Mouse (Mus musculus): ENCODE measurements around the gene Slc5a2. TPM values are rescaled to one million over a fixed set of nuclear protein-coding genes. Genes with fewer than 3 reads are reported as not detected.

The Slc5a2 gene
- total and polyA plus RNA-seq, 3 experiments = 0.21 TPM; not detected in 2

GRCm38 (mm10) chr7:128220936-128221335, 44.5 kb upstream of the Slc5a2 start:
- peaks cover 8% of the 10 kb centered on the region for H3K27me3 ChIP-seq (replicated peaks)
- in situ Hi-C loops (cut with MboI; ENCODE audit: low pct_ligation_motif_present, low pct_unique_long_range_greater_than_20kb, low sequenced_read_pairs) = no loop called here
- H3K9me3 ChIP-seq (replicated peaks; ENCODE audit: low read length) = peaks cover 4% of the 10 kb centered on the region
- no peak overlapping the region for H3K4me2 ChIP-seq (ENCODE audit: insufficient read depth, low read depth, poor library complexity, severe bottlenecking)
- H3K79me2 ChIP-seq (replicated peaks; ENCODE audit: control insufficient read depth, extremely low read depth, insufficient read depth, poor library complexity, severe bottlenecking) = no peaks in the 10 kb centered on the region
- no peak overlapping the region for H3K27ac ChIP-seq (ENCODE audit: insufficient read depth, low read depth)
- TF ChIP-seq CTCF (conservative IDR thresholded peaks at IDR 0.05 in 1 of 2, IDR thresholded peaks at IDR 0.05 in 1 of 2; ENCODE audit: low read depth in 2 of 2, low read length in 2 of 2) (no peak), TBP (conservative IDR thresholded peaks at IDR 0.05; ENCODE audit: low read depth, low read length) (no peak), PAX5 (IDR thresholded peaks at IDR 0.05; ENCODE audit: low read length) (no peak), MAFK (IDR thresholded peaks at IDR 0.05; ENCODE audit: insufficient replicate concordance, low read length) (no peak), HCFC1 (IDR thresholded peaks at IDR 0.05; ENCODE audit: low read depth, low read length) (no peak), NELFE (IDR thresholded peaks at IDR 0.05; ENCODE audit: low read depth, low read length) (no peak), UBTF (IDR thresholded peaks at IDR 0.05; ENCODE audit: low read depth, low read length) (no peak), BHLHE40 (IDR thresholded peaks at IDR 0.05; ENCODE audit: low read depth, low read length) (no peak), ETS1 (conservative IDR thresholded peaks at IDR 0.05; ENCODE audit: low read depth, low read length) (no peak), ELF1 (IDR thresholded peaks at IDR 0.05; ENCODE audit: low read depth, low read length) (no peak), EP300 (IDR thresholded peaks at IDR 0.05; ENCODE audit: low read length) (no peak), SMC3 (IDR thresholded peaks at IDR 0.05; ENCODE audit: low read depth, low read length) (no peak), ZNF384 (IDR thresholded peaks at IDR 0.05; ENCODE audit: low read depth, low read length) (no peak)
- no peak for DNase-seq (ENCODE audit: extremely low read depth)
- H3K4me1 ChIP-seq (ENCODE audit: control insufficient read depth in 1 of 2, insufficient read depth in 2 of 2) = 0 out of 4 replicates have a peak, but pooled peaks cover 0 to under 1% of the 10 kb centered on the region in 2 experiments
- no peak overlapping the region for H3K9ac ChIP-seq (ENCODE audit: insufficient read depth, low read depth)
- H3K4me3 ChIP-seq (replicated peaks in 1 of 3; ENCODE audit: low read depth in 2 of 3, low read length in 2 of 3, poor library complexity in 1 of 3) = no peak overlapping the region
- H3K36me3 ChIP-seq (replicated peaks in 1 of 2; ENCODE audit: control insufficient read depth in 1 of 2, insufficient read depth in 1 of 2, low read length in 1 of 2) = no peaks in the 10 kb centered on the region
- dilution Hi-C loops (cut with MboI; ENCODE audit: extremely low pct_ligation_motif_present, extremely low pct_unique_long_range_greater_than_20kb, low sequenced_read_pairs) = no loop called here

- Histone ChIP-seq H3K27ac (ENCODE audit: insufficient read depth, low read depth) (no peak overlapping the region), H3K4me2 (ENCODE audit: insufficient read depth, low read depth, poor library complexity, severe bottlenecking) (no peak overlapping the region), H3K4me3 (replicated peaks in 1 of 3; ENCODE audit: low read depth in 2 of 3, low read length in 2 of 3, poor library complexity in 1 of 3) (no peak overlapping the region), H3K27me3 (replicated peaks) (peaks cover 2% of the 10 kb centered on the region), H3K4me1 (ENCODE audit: control insufficient read depth in 1 of 2, insufficient read depth in 2 of 2) (peaks cover 16 to 28% of the 10 kb centered on the region in 2 experiments), H3K79me2 (replicated peaks; ENCODE audit: control insufficient read depth, extremely low read depth, insufficient read depth, poor library complexity, severe bottlenecking) (no peaks in the 10 kb centered on the region), H3K36me3 (replicated peaks in 1 of 2; ENCODE audit: control insufficient read depth in 1 of 2, insufficient read depth in 1 of 2, low read length in 1 of 2) (peaks cover 0 to 12% of the 10 kb centered on the region in 2 experiments), H3K9ac (ENCODE audit: insufficient read depth, low read depth) (no peak overlapping the region), H3K9me3 (replicated peaks; ENCODE audit: low read length) (peaks cover under 1% of the 10 kb centered on the region)
- in situ Hi-C loops (cut with MboI; ENCODE audit: low pct_ligation_motif_present, low pct_unique_long_range_greater_than_20kb, low sequenced_read_pairs) (no loop called here), dilution Hi-C loops (cut with MboI; ENCODE audit: extremely low pct_ligation_motif_present, extremely low pct_unique_long_range_greater_than_20kb, low sequenced_read_pairs) (no loop called here)
- DNase-seq (ENCODE audit: extremely low read depth) = peak; percentile 27
- TF ChIP-seq HCFC1 (IDR thresholded peaks at IDR 0.05; ENCODE audit: low read depth, low read length) (no peak), SIN3A (IDR thresholded peaks at IDR 0.05; ENCODE audit: low read length) (peak; percentile 89), GABPA (IDR thresholded peaks at IDR 0.05; ENCODE audit: insufficient replicate concordance, low read depth, low read length) (no peak), MXI1 (IDR thresholded peaks at IDR 0.05; ENCODE audit: low read depth, low read length) (peak; percentile 48; the same call in 1 of the 2 replicates)
These were observed 33.7 kb upstream of the Slc5a2 start for GRCm38 (mm10) chr7:128231741-128232140.
